Mouse (Mus musculus) cerebellum, adult 2 months (tissue): ENCODE measurements around the gene Upp2.

Experiments used
- CTCF ChIP-seq: fragments of 200-500 bp; IDR thresholded peaks from 2 replicates; pipeline ENCODE4 v1.5.1; 2011; ENCODE audit warnings: low read depth, mild to moderate bottlenecking, control low read depth, low read length, moderate library complexity, borderline replicate concordance; ENCODE audit not compliant: insufficient read depth
- POLR2A ChIP-seq: fragments of 200-500 bp; IDR thresholded peaks from 2 replicates; pipeline ENCODE4 v1.6.1; 2011; ENCODE audit warnings: low read length, control low read depth, borderline replicate concordance; ENCODE audit not compliant: insufficient read depth

DNA sequence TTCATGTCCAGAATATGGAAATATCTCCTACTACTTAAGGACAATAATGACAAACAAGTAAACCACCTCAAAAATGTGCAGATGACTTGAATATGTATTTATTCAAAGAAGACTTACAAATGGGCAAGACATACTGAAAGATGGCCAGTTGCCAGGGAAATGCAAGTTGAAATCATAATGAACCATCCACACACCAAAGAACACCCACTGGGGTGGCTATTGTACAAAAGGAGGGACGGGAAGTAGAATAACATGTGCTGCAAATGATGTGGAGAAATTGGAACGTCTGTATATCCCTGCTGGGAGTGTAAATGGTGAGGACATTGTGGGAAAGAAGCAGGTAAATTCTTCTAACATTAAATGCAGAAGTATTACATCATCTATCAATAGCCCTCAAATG, 245.8 kb downstream of the Upp2 start:
- TF ChIP-seq POLR2A (no peak), CTCF (no peak)
